Mouse (Mus musculus): ENCODE measurements around the gene Hepacam. TPM values are rescaled to one million over a fixed set of nuclear protein-coding genes. Genes with fewer than 3 reads are reported as not detected.

The Hepacam gene
- 0.50 and 0.59 TPM in 2 replicates for polyA plus RNA-seq (2012; rRNA removed; ENCODE audit: low replicate concordance)

DNA sequence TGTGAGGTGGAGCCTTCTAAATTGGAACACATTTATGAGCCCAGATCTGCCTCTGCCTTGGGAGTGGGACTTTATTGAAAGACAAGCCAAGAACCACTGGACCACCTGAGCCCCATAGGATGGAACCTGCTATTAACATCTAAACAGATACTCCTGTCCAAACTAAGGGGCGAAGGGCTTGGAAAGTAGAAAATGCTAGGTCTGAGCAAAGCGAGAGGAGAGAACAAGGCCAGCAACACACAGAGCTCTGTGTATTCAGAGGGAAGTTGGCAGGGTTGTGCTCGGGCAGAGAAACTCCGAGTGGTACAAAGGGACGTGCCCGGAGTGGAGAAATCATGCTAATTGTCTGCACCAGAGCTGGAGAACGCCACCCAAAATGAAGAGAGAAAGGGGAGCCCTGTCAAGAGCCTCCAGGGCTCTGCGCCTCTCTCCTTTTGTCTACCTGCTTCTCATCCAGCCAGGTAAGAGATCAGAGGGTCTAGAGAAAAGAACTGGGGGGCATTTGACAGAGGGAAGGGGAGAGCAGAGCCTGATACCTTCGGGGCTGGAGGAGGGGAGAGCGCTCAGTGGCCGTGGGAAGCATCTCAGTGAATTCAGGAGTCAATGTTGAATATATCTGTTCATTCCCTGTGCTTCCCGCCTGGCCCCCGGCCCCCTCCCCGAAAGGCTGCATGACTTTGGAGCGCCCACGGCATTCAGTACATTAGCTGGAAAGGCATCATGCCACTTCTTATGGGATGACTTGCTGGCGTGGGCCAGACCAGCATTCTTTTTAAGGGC lies at the start of gene Hepacam:
Gene Hepacam, plus strand, starts transcription at position 51 of the 780 bp plus-strand sequence.

DNA sequence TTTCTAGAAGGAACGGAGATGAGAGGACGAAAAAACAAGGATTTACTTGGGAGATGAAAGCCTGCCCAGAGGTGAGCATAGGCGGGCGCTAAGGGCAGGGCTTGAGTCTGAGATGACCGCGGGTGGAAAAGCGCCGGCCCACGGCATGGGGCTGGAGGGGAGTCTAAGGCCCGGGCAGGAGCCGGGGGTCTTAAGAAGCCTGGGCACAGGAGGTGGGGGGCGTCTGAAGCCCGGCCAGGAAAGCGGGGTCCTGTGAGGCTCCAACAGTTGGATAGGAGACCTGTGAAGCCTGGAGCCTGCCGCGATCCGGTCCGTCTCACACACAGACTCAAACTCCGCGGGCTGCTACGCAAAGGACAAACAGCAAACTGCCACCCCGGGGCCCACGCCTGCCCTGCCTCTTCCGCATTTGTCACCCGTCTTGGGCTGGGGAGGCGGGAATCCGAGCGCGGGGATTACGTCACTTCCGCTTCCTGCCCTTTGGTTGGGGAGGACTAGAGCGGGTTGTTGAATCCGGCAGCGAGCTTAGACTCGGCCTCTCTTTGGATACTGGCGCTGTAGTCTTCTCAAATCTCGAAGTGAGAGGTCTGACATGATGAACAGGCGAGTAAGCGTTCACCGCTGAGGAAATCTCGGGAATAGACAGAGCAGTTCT lies 19.0 kb upstream of the Hepacam start, which contains the start of gene Ccdc15:
Gene Ccdc15, minus strand, starts transcription at position 445 of the 655 bp plus-strand sequence.

DNA sequence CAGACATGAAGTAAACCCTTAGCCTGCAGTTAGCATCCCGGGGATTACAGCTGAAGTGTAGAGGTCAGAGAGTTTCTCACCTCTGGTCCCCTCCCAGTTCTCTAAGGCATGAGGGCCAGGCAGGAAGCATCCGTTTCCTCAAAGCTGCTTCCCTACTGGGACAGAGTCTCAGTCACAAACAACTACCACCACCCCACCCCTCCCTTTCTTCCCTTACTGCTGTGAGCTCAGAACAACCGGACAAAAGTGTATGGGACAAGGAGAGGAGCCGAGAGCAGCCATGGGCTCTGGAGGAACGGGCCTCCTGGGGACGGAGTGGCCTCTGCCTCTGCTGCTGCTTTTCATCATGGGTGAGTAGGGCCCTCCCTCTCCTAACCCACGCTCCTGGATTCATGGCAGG lies 34.7 kb downstream of the Hepacam start, which contains the start of gene Robo4:
Gene Robo4, plus strand, starts transcription at position 96 of the 400 bp plus-strand sequence.

DNA sequence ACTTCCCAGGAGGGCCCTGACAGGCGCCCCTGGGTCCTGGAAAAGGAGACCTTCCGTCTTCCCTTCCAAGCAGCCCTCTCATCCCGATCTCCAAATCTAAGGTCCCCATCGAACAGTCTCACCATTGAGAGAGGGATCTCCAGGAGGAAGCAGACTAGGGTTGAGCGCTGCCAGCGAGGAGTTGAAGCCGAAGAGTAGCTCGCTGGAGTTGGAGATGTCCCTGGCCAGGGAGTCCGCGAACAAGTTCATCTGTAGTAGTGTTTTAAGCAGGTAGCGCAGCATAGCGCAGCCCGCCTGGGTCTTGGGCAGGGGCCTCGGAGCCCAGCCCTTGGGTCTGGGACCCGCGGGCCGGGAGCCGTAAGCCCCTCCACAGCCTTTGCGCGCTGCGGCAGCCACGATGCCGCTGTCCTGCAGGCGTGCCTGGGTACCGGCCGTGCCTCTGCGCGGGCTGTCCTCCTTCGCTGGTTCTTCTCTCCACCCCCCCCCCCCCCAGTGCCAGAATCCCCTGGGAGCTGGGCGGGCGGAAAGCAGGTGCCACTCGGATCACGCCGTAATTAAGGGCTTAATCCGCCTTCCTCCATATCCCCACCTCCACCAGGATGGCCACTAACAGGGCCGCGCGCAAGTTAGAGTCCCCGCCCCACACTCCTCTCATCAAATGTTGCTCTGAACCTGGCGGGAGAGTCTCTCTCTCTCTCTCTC lies 65.7 kb downstream of the Hepacam start, which contains the start of gene Robo3:
Gene Robo3, minus strand, starts transcription at position 527 of the 702 bp plus-strand sequence.

Other genes with a start within 250 kb of the Hepacam start
- gene Pknox2, start 219.9 kb upstream of the Hepacam start, polyA plus RNA-seq (2012; rRNA removed; ENCODE audit: low replicate concordance) = 5.3 and 16.7 TPM in 2 replicates
- 1.4 and 3.7 TPM in 2 replicates for gene Tmem218, start 159.1 kb upstream of the Hepacam start, polyA plus RNA-seq (2012; rRNA removed; ENCODE audit: low replicate concordance)
- 7.9 and 9.5 TPM in 2 replicates for gene Slc37a2, start 111.6 kb upstream of the Hepacam start, polyA plus RNA-seq (2012; rRNA removed; ENCODE audit: low replicate concordance)
- gene Ccdc15, start 18.9 kb upstream of the Hepacam start, polyA plus RNA-seq (2012; rRNA removed; ENCODE audit: low replicate concordance) = 0.83 and 4.2 TPM in 2 replicates
- gene Robo4, start 34.5 kb downstream of the Hepacam start, polyA plus RNA-seq (2012; rRNA removed; ENCODE audit: low replicate concordance) = 48.2 and 50.0 TPM in 2 replicates
- gene Robo3, start 65.9 kb downstream of the Hepacam start, polyA plus RNA-seq (2012; rRNA removed; ENCODE audit: low replicate concordance) = 0.07 and 0.13 TPM in 2 replicates
- gene Msantd2, start 122.0 kb downstream of the Hepacam start, polyA plus RNA-seq (2012; rRNA removed; ENCODE audit: low replicate concordance) = 18.1 and 21.3 TPM in 2 replicates
- gene Esam, start 160.7 kb downstream of the Hepacam start, polyA plus RNA-seq (2012; rRNA removed; ENCODE audit: low replicate concordance) = 59.3 and 80.1 TPM in 2 replicates
- gene Vsig2, start 171.9 kb downstream of the Hepacam start, polyA plus RNA-seq (2012; rRNA removed; ENCODE audit: low replicate concordance) = 12.1 and 19.5 TPM in 2 replicates
- gene Nrgn, start 185.6 kb downstream of the Hepacam start, polyA plus RNA-seq (2012; rRNA removed; ENCODE audit: low replicate concordance) = 3.0 and 8.3 TPM in 2 replicates
- 6.1 and 17.9 TPM in 2 replicates for gene Siae, start 188.3 kb downstream of the Hepacam start, polyA plus RNA-seq (2012; rRNA removed; ENCODE audit: low replicate concordance)
- 0.70 TPM in 1 of 2 replicates, not detected in the other for gene Spa17, start 246.4 kb downstream of the Hepacam start, polyA plus RNA-seq (2012; rRNA removed; ENCODE audit: low replicate concordance)